Mouse (Mus musculus): Measurements from ENCODE around the gene Mgat4a. TPM values are rescaled to one million over a fixed set of nuclear protein-coding genes. Genes with fewer than 3 reads are reported as not detected.

Gene Mgat4a
- polyA plus RNA-seq, 1 experiment from 2014 or later, result 4.4 TPM

DNA sequence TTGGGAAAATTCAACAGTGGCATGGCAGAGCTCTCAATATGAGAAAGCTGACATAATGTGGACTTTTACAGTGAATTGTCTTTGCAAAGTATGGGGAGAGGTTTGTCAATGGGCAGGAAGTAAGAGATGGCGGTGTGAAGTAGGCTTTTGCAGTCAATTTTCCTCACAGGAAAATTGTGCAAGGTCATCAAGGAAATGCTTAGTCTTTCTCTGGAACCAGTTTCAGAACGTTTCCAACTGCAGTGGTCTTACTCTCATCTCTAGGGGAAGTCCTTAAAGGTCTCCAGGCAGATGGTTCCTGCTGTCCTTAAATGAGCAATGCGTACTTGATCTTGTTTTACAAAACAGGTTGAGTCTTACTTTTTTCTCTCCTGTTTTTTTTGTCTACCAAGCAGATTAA, 53.8 kb downstream of the Mgat4a start:
- Histone ChIP-seq H3K36me3 (peaks cover 9% of the 10 kb centered on the region), H3K4me1 (peaks cover 3% of the 10 kb centered on the region; the same call in 1 of the 2 replicates), H3K9me3 (no peaks in the 10 kb centered on the region), H3K27me3 (no peaks in the 10 kb centered on the region), H3K4me3 (no peak overlapping the region), H3K4me2 (replicated peaks) (no peak overlapping the region), H3K27ac (no peak overlapping the region), H3K9ac (no peak overlapping the region)
- 67% methylated on average over 3 of the region's 3 CpGs for WGBS
- ATAC-seq (ENCODE audit: low FRiP score, low read depth), result no peak

DNA sequence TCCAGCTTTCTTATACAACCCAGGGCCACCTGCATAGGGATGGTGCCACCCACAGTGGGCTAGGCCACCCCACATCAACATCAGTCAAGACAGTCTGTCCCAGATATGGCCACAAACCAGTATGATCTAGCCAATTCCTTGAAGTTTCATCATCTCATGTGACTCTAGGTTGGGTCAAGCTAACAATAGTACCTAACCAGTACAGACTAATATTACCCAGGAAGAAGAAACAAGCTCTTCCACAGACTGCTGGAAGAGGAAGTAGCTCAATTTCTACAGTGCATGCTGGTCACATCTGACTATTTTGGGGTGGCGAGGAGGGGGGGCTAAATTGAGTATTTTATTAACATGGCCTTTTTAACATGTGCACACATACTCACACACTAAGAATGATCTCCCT, 54.4 kb downstream of the Mgat4a start:
- no peaks in the 10 kb centered on the region for H3K9me3 ChIP-seq
- H3K9ac ChIP-seq, result no peak overlapping the region
- H3K4me3 ChIP-seq, result no peak overlapping the region
- H3K4me2 ChIP-seq (replicated peaks), result no peak overlapping the region
- H3K27me3 ChIP-seq, result no peaks in the 10 kb centered on the region
- 81% methylated on average over 1 of the region's 1 CpGs for WGBS
- H3K4me1 ChIP-seq, result no peaks in the 10 kb centered on the region
- peaks cover 12% of the 10 kb centered on the region for H3K36me3 ChIP-seq
- no peak for ATAC-seq (ENCODE audit: low FRiP score, low read depth)
- no peak overlapping the region for H3K27ac ChIP-seq

DNA sequence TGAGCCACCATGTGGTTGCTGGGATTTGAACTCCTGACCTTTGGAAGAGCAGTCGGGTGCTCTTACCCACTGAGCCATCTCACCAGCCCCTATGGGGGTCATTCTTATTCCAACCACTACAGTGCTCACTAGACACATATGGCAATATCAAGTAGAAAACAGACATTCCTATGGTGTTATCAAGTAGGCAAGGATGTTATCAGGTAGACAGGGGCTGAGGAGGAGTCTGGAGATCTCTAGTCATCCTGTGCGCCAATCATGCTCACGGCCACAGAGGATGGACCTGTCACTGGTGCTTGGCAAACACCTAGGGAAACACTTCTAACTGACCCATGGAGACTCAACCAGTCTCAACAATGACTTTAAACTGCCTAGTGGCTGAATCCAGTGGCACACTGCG, 56.2 kb downstream of the Mgat4a start:
- ATAC-seq (ENCODE audit: low FRiP score, low read depth), result no peak
- H3K4me3 ChIP-seq, result no peak overlapping the region
- H3K9me3 ChIP-seq, result no peaks in the 10 kb centered on the region
- H3K27ac ChIP-seq, result no peak overlapping the region
- WGBS, result 91% methylated on average over 4 of the region's 4 CpGs
- no peak overlapping the region for H3K4me2 ChIP-seq (replicated peaks)
- no peaks in the 10 kb centered on the region for H3K4me1 ChIP-seq
- peaks cover 13% of the 10 kb centered on the region for H3K36me3 ChIP-seq
- H3K27me3 ChIP-seq, result no peaks in the 10 kb centered on the region
- no peak overlapping the region for H3K9ac ChIP-seq

GRCm38 (mm10) chr1:37481331-37481730, 59.5 kb downstream of the Mgat4a start:
- Histone ChIP-seq H3K4me2 (replicated peaks) (no peak overlapping the region), H3K9me3 (no peaks in the 10 kb centered on the region), H3K27ac (no peak overlapping the region), H3K36me3 (peaks cover 4% of the 10 kb centered on the region; the same call in 1 of the 2 replicates), H3K9ac (no peak overlapping the region), H3K4me1 (peaks cover 4% of the 10 kb centered on the region; the same call in 1 of the 2 replicates), H3K4me3 (no peak overlapping the region), H3K27me3 (no peaks in the 10 kb centered on the region)
- WGBS, result 87% methylated on average over 2 of the region's 2 CpGs
- ATAC-seq (ENCODE audit: low FRiP score, low read depth), result no peak

GRCm38 (mm10) chr1:37480731-37481130, 60.1 kb downstream of the Mgat4a start:
- WGBS, result 79% methylated on average over 6 of the region's 6 CpGs
- Histone ChIP-seq H3K27ac (no peak overlapping the region), H3K9ac (no peak overlapping the region), H3K4me2 (replicated peaks) (no peak overlapping the region), H3K36me3 (peaks cover 4% of the 10 kb centered on the region; the same call in 1 of the 2 replicates), H3K9me3 (no peaks in the 10 kb centered on the region), H3K4me1 (peaks cover 4% of the 10 kb centered on the region; the same call in 1 of the 2 replicates), H3K4me3 (no peak overlapping the region), H3K27me3 (no peaks in the 10 kb centered on the region)
- no peak for ATAC-seq (ENCODE audit: low FRiP score, low read depth)

- Histone ChIP-seq H3K9ac (no peak overlapping the region), H3K27me3 (no peaks in the 10 kb centered on the region), H3K4me1 (peaks cover 4% of the 10 kb centered on the region; the same call in 1 of the 2 replicates), H3K36me3 (peaks cover 4% of the 10 kb centered on the region; the same call in 1 of the 2 replicates), H3K4me3 (no peak overlapping the region), H3K4me2 (replicated peaks) (no peak overlapping the region), H3K9me3 (no peaks in the 10 kb centered on the region), H3K27ac (no peak overlapping the region)
- ATAC-seq (ENCODE audit: low FRiP score, low read depth), result no peak
- WGBS, result 86% methylated on average over 8 of the region's 8 CpGs
Observed at GRCm38 (mm10) chr1:37479759-37480158, 61.1 kb downstream of the Mgat4a start.

GRCm38 (mm10) chr1:37479074-37479473, 61.7 kb downstream of the Mgat4a start:
- H3K9ac ChIP-seq, result no peak overlapping the region
- ATAC-seq (ENCODE audit: low FRiP score, low read depth), result no peak
- H3K4me2 ChIP-seq (replicated peaks), result no peak overlapping the region
- H3K27ac ChIP-seq, result no peak overlapping the region
- no peaks in the 10 kb centered on the region for H3K27me3 ChIP-seq
- H3K4me3 ChIP-seq, result no peak overlapping the region
- H3K4me1 ChIP-seq, result peaks cover 4% of the 10 kb centered on the region; the same call in 1 of the 2 replicates
- no peaks in the 10 kb centered on the region for H3K9me3 ChIP-seq
- 73% methylated on average over 9 of the region's 9 CpGs for WGBS
- peaks cover 4% of the 10 kb centered on the region; the same call in 1 of the 2 replicates for H3K36me3 ChIP-seq

DNA sequence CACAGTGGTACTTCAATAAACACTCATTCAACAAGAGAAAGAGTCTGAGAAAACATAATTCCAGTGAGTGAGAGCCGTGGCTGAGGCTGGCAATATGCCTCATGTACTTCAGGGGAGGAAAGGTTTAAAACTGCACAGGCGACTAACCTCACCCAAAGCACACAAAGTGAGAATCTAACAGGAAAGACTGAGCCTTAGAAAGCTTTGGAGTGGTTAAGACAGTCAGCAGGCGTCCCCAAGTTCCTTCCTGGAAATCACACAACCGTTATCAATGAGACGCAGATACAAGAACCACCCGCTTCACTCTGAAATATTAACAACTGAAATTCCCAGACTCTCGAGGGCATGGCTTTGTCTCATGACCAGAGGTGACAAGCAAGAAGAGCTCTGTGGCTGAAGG, 62.4 kb downstream of the Mgat4a start:
- 82% methylated on average over 7 of the region's 7 CpGs for WGBS
- H3K27ac ChIP-seq, result no peak overlapping the region

GRCm38 (mm10) chr1:37477928-37478327, 62.9 kb downstream of the Mgat4a start:
- Histone ChIP-seq H3K27me3 (no peaks in the 10 kb centered on the region), H3K4me2 (replicated peaks) (no peak overlapping the region), H3K36me3 (peaks cover 4% of the 10 kb centered on the region; the same call in 1 of the 2 replicates), H3K27ac (no peak overlapping the region), H3K9ac (no peak overlapping the region), H3K4me1 (peaks cover 4% of the 10 kb centered on the region; the same call in 1 of the 2 replicates), H3K9me3 (no peaks in the 10 kb centered on the region), H3K4me3 (no peak overlapping the region)
- ATAC-seq (ENCODE audit: low FRiP score, low read depth), result no peak
- WGBS, result 88% methylated on average over 5 of the region's 5 CpGs

More for the DNA sequence above, 62.4 kb downstream of the Mgat4a start:
- Histone ChIP-seq H3K36me3 (peaks cover 4% of the 10 kb centered on the region; the same call in 1 of the 2 replicates), H3K4me1 (peaks cover 4% of the 10 kb centered on the region; the same call in 1 of the 2 replicates), H3K4me3 (no peak overlapping the region), H3K4me2 (replicated peaks) (no peak overlapping the region), H3K9ac (no peak overlapping the region), H3K27me3 (no peaks in the 10 kb centered on the region), H3K9me3 (no peaks in the 10 kb centered on the region)
- no peak for ATAC-seq (ENCODE audit: low FRiP score, low read depth)

- H3K9ac ChIP-seq, result no peak overlapping the region
- H3K4me1 ChIP-seq, result peaks cover 4% of the 10 kb centered on the region; the same call in 1 of the 2 replicates
- H3K27ac ChIP-seq, result no peak overlapping the region
- no peak overlapping the region for H3K4me2 ChIP-seq (replicated peaks)
- 86% methylated on average over 5 of the region's 5 CpGs for WGBS
- no peak overlapping the region for H3K4me3 ChIP-seq
- H3K27me3 ChIP-seq, result no peaks in the 10 kb centered on the region
- H3K36me3 ChIP-seq, result peaks cover 4% of the 10 kb centered on the region; the same call in 1 of the 2 replicates
- no peak for ATAC-seq (ENCODE audit: low FRiP score, low read depth)
- no peaks in the 10 kb centered on the region for H3K9me3 ChIP-seq
Observed at GRCm38 (mm10) chr1:37477250-37477649, 63.6 kb downstream of the Mgat4a start.

GRCm38 (mm10) chr1:37475312-37475711, 65.5 kb downstream of the Mgat4a start:
- Histone ChIP-seq H3K9ac (no peak overlapping the region), H3K4me1 (peaks cover 4% of the 10 kb centered on the region; the same call in 1 of the 2 replicates), H3K27ac (no peak overlapping the region), H3K36me3 (no peaks in the 10 kb centered on the region), H3K4me2 (replicated peaks) (no peak overlapping the region), H3K27me3 (no peaks in the 10 kb centered on the region), H3K9me3 (no peaks in the 10 kb centered on the region), H3K4me3 (no peak overlapping the region)
- ATAC-seq (ENCODE audit: low FRiP score, low read depth), result no peak
- WGBS, result 90% methylated on average over 3 of the region's 3 CpGs

DNA sequence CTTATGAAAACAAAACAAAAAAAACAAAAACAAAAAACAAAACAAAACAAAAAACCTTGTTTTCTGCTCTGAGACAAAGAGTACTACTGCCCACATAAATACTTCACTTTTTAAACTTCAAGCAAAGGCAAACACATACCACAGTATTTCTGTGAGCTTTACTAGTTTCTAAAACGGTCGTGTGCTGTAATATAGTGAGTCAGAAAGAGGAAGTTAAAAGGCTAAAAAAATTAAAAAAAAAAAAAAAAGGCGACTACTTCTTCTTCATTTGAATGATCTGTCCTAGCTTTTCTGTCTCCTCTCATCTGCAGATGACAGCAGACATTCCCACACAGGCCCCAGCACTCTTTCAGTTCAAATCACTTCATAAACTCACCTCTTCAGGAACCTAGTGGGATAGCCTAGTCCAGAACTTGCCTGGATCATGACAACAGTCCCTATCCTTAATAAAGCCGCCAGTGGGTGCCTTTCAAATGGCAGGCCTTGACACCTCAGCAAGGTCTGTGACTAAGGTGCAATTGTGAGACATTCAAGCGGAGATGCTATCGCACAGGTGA, 66.1 kb downstream of the Mgat4a start:
- no peak overlapping the region for H3K4me2 ChIP-seq (replicated peaks)
- ATAC-seq (ENCODE audit: low FRiP score, low read depth), result no peak
- WGBS, result 87% methylated on average over 6 of the region's 6 CpGs

GRCm38 (mm10) chr1:37474046-37474445, 66.8 kb downstream of the Mgat4a start:
- WGBS, result 86% methylated on average over 8 of the region's 8 CpGs
- Histone ChIP-seq H3K27ac (no peak overlapping the region), H3K9ac (no peak overlapping the region), H3K4me2 (replicated peaks) (no peak overlapping the region), H3K36me3 (no peaks in the 10 kb centered on the region), H3K4me1 (peaks cover 4% of the 10 kb centered on the region; the same call in 1 of the 2 replicates), H3K9me3 (no peaks in the 10 kb centered on the region), H3K27me3 (no peaks in the 10 kb centered on the region), H3K4me3 (no peak overlapping the region)
- ATAC-seq (ENCODE audit: low FRiP score, low read depth), result no peak

More for the DNA sequence above, 66.1 kb downstream of the Mgat4a start:
- H3K4me3 ChIP-seq, result no peak overlapping the region
- no peaks in the 10 kb centered on the region for H3K9me3 ChIP-seq
- H3K9ac ChIP-seq, result no peak overlapping the region
- H3K36me3 ChIP-seq, result no peaks in the 10 kb centered on the region
- H3K4me1 ChIP-seq, result peaks cover 4% of the 10 kb centered on the region; the same call in 1 of the 2 replicates
- H3K27ac ChIP-seq, result no peak overlapping the region
- H3K27me3 ChIP-seq, result no peaks in the 10 kb centered on the region

All from limb, embryonic 13.5 days (tissue).